Mouse (Mus musculus) kidney, adult 9 months (tissue): ENCODE data around the gene Pdlim4.
"Not testable (repeated sequence)": the region's sequence is repeated elsewhere in the genome, so short reads cannot be mapped to it uniquely, and the experiment has no call there.

Experiments
- DNase-seq: peaks from one replicate; pipeline ENCODE4 v3.0.0; 2022

The Pdlim4 gene

GRCm38 (mm10) chr11:54059526-54059925 is 9.3 kb downstream of the Pdlim4 start:
- DNase-seq: no peak

- DNase-seq: no peak
Observed at GRCm38 (mm10) chr11:54058643-54059042, 10.2 kb downstream of the Pdlim4 start.

DNA sequence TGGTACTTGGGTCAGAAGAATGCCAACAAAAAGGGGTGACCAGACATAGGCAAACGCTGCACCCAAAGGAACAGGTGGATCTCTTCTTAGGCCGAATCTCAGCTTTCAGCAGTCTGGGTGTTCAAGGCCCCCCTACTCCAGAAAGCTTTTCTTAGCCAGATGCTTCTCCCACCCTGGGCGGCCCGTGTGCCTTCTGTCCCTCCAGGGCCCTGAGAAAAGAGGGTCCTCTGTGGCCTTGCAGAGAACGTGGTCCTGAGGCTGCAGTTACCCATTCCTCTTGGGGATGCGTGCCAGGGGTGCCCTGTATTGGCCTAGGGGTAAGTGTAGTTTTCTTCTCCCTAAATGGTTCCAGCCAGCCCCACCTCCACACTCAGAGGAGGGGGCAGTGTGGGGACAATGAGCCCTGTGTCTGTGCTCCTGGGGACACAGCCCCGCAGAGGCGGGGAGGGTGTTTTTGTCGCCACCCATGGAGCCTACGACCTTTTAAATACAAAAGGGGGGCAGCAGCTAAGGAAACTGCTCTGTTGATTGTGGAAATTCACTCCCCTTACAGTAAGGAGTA is 10.7 kb downstream of the Pdlim4 start:
- DNase-seq: no peak

DNA sequence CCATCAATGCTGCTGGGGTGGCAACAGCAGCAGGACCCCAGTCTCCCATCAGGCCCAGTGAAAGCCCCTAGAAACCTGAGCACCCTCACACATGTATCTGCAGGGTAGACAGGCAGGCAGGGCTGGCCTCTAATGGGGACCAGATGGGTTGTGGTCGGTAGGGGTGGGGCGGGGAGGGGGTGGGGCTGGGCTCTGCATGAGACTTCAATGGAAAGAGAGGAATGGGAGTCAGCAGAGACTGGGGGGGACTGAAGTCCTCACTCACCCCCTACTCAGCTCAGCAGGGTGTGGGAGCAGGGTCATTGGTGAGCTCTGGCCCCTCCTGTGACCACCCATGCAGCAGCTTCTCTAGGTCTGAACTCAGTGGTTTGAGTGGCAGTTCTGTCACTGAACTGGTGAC is 11.4 kb downstream of the Pdlim4 start:
- no peak for DNase-seq

- DNase-seq: peak; percentile 84
Observed at GRCm38 (mm10) chr11:54056132-54056531, 12.7 kb downstream of the Pdlim4 start.

GRCm38 (mm10) chr11:54054257-54054656 is 14.6 kb downstream of the Pdlim4 start:
- peak; percentile 86 for DNase-seq

DNA sequence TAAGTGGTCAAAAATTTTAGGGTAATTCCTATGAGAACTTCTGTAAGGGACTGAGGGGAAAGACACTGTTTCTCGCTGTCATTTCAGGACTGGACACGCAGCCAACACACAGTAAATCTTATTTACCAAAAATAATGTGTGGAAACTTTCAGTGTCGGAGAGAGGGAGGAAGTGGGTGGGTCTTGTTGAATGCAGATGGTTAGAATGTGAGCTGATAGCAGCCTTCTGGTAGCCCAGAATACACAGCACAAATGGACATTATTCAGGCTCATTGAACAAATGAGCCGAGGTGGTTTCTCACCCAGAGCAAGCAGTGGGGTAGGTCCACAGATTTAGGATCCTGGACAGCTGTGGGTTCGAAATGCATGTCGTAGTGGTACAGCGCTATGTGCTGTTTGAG is 15.7 kb downstream of the Pdlim4 start:
- no peak for DNase-seq

DNA sequence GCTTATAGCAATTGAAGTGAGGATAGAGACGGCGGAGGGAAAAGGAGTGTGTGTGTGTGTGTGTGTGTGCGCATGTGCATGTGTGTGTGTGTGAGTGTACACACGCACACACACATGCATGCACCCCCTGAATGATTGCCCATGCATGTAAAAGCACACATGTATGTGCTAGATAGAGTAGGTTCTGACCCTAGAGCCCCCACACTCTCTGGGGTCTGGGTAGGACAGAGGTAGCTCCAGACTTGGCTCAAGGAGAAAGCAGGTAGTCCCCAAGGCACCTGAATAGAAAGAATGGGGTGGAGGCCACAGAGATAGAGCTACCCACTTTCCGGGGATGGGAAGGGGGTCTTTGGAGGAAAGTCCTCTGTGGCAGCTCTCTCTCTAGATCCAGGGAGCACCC is 16.7 kb downstream of the Pdlim4 start:
- no peak for DNase-seq

- peak; percentile 94 for DNase-seq
Observed at GRCm38 (mm10) chr11:54051161-54051560, 17.7 kb downstream of the Pdlim4 start.

DNA sequence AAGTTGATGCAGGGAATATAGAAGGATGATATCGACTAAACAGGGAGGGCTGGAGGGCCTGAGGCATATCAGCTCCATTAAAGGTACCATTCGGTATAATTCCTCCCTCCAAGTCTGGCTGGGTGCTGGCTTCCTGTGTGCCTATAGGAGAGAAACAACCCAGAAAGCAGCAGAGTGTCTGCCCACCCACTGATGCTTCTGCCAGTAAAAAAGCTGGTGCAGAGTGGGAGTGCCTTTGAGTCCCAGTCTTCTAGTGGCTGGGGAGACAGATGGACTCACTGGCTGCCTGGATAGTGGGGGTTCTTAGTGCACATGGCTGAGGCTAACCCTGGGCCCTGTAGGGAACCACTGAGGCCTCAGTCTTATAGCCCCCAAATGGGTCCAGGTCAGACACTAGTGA is 18.6 kb downstream of the Pdlim4 start:
- DNase-seq: no peak

DNA sequence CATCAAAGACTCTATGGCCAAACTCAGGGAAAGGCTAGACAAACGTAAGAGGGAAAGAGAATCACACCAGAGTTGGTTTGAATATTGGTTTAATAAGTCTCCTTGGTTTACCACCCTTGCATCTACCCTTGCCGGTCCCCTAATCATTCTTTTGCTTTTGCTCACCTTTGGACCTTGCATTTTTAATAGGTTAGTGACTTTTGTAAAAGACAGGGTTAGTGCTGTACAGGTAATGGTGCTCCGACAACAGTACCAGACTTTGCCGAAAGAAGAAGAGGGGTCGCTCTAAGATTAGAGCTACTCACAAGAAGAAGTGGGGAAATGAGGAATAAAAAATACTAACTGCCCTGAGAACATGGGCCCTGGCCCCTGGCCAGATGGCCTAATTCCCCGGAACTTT is 28.1 kb downstream of the Pdlim4 start:
- peak; percentile 79 for DNase-seq

- DNase-seq: not testable (repeated sequence)
Observed at GRCm38 (mm10) chr11:54032872-54033271, 35.9 kb downstream of the Pdlim4 start.

DNA sequence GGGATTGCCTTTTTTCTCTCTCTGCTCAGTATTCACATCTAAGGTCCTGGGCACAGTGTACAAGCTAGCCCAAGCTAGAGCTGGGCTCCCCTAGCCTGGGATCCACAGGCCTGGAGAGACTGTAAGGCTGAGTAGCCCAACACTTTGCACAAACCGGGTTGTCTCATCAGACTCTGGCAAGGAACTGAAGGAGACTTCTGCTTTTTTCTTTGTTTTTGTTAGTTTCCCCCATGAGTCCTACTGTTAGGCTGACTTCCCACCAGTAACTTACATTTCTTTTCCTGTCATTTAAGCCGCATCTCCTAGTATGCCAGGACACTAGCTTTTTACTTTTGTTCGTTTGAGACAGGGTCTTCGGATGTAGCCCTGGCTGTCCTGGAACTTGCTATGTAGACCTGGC is 39.8 kb downstream of the Pdlim4 start:
- no peak for DNase-seq

DNA sequence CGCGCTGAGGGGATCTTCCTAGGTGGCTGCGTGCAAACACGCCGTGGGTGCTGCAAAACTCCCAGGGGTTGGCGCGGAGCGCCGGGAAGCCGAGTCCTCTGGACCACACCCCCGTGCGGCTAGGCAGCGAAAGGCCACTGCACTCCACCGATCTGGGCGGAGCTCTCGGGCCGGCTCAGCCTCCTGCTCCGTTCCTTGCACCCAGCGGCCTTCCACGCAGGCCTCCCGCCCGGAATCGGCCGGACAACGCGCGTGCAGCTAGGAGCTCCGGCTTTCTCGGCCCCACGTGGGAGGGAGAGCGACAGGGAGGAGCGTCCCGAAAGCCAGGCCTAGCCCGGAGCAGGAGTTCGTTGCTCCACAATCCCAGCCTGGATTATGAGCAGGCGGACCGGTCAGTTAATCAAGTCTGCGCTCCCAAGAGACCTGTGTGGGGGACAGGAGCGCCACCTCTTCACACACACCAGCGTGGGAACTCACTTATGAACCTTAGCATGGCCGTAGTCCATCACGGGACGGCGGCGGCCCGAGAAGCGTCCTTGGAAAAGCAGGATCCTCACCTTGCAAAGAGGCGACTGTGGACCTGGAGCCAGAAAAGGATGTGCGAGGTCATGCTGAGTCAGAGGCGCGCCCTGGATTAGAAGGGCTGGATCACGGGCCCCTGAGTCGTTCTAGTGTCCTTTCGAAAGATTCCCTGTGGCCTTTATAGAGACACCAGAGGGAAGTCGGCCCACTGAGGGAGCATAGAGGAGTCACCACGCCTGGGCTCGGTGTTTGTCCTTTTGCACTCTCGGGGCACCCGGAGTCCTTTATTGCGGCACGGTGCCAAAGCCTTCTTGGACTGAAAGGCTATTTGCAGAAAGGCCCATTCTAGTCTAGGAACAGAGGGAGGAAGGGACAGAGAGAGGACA is 40.5 kb downstream of the Pdlim4 start, which contains the start of gene Slc22a4:
Gene Slc22a4, minus strand, starts transcription at position 47 of the 908 bp plus-strand sequence.
- peak; percentile 94 for DNase-seq

DNA sequence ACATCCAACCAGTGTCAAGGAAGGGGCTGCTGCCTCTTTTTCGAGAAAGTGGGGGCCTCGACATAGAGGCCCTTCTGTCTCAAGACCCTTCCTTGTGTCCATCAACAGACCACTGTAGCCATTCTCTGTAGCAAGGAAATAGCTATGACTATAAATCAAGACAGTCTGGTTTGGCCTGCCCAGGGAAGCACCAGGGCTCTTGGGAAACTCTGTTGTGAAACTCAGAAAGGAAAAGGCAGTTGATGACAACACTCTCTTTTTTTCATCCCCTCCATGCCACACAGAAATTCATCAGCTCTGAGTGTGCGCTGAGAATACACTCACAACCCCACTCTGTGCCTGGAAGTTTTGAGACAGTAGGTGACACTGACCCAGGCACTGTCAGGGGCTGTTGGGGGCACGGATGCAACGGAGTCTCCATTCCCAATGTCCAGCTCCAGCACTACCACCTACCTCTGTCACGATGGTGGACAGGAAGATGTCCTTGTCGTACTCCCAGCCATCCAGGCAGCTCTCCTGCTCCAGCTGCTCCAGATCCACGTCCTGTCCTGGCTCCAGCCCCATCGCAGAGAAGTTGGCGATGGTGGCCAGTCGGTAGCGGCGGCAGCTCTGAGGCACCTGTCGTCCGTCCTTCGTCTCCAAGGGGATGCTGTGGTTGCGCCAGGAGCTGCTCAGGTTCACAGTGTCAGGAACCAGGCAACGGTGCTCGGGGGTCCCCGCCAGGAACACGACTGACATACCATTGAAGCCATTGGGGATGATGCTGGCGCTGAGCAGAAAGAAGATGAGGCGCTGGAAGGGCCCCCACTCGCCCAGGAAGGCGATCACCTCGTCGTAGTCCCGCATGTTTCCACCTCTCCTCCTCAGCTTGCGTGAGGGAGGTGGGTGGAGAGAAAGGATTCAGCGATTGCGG is 41.4 kb downstream of the Pdlim4 start:
- peak; percentile 31 for DNase-seq

DNA sequence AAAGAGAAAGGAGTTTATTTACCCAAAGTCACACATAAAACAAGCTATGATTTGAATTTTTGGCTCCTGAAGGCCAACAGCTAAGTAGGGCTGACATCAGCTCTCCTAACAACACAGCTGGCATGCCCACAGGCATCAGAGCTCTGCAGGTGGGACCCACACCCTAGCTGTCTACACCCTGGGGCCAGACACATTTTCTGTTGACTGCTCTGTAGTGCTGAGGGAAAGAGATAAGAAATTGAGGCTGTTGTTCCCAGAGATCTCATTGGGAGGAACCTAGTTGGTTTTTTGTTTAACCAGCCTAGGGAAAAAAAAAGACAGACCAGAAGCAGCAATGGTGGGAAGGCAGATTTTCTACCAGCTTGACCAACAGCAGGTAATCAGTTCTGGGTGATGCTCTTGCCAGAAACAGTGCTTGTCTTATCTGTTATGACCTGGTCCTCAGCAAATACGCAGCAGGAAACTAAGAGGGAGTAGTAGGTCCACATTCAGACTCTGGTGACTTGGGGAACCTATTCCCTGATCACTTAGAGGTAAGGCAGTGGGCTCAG is 42.2 kb downstream of the Pdlim4 start:
- no peak for DNase-seq

DNA sequence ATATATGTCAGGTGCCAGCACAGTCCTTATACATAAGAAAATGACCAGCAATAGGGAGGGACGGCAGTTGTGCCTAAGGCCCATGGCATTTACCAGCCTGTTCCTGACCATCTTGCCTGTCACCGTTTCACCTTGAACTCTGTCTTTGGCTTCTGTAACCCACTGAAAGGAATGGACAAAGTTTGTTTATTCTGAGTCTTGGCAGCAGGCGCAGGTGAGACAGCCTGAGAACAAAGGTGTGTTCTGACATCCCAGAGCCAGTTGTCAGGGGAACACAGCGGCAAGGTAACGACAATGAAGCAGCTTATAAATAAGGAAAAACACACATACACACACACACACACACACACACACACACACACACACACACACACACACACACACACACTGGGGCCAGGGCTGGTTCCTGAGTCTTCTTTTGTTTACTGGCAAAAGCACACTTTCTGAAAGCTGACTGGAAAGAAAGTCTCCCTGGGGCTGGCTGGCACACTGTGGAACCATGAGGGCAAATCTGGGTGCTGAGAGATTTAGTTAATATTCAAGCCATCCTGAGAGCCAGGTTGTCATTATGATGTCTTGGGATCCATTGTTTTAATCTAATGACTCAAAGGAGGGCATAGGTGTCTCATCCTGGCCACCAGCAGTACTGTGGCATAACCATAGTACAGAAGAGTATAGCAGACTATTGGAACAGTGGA is 47.3 kb downstream of the Pdlim4 start:
- DNase-seq: peak; percentile 72

DNA sequence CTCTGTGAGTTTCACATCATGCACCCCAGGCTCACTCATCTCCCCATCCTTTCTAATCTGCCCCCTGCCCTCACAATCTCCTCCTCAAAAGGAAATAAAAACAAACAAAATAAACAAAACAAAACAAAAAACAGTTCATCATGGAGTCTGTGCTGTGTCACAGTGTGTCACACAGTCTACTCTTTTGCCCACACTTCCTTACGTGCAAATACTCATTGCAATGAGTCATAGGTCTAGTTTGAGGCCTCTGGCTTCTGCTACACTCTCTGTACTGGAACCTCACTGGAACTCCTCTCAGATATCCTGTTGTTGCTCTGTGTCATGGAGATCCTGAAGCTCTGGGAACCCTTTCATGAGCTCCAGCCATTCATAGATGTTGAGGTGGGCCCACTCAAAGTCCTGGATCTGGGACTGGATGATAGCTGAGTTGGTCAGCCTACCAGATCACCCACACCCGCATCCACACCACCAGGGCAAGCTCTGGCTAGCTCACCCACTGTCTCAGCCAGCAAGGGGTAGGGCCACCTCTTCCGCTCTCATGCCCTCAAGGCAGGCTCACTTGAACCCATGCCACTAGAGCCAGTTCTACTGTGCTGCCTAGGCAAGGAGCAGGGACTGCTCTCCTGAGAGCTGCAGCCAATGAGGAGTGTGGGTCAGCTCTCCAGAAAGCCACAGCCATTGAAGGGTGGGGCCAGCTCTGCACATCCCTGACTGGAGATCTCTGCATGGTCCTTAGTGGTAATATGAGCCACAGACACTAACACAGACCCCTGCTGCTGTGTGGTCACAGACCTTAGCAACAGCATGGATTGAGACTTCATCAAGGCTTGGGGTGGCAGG is 49.7 kb downstream of the Pdlim4 start:
- no peak for DNase-seq

GRCm38 (mm10) chr11:54017596-54017995 is 51.2 kb downstream of the Pdlim4 start:
- no peak for DNase-seq

- DNase-seq: no peak
Observed at GRCm38 (mm10) chr11:54016051-54016450, 52.8 kb downstream of the Pdlim4 start.

DNA sequence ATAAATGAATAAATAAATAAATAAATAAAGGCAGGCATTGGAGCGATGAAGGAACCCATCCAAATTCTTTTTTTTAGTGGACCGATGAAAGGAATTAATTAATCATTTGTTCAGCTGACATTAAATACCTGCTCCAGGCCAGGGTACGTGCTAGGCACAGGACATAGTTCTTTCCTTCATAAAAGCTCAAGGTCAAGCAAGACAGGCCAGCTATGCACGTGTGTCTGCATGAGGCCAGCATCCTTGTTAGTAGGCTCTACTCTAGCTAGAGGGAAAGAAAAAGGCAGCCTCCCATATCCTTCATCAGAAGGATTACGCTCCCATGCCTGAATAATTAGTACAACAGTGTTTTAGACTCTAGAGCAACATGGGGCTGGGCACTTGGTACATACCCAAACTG is 55.9 kb downstream of the Pdlim4 start:
- DNase-seq: peak; percentile 88
